Mouse (Mus musculus) large intestine, adult 2 months (tissue): ENCODE results near the gene Usp42. TPM values are rescaled to one million over a fixed set of nuclear protein-coding genes. Genes with fewer than 3 reads are reported as not detected.

ENCODE experiments used
- DNase-seq: peaks from one replicate; pipeline ENCODE4 v3.0.0-alpha.2; 2012; ENCODE audit warnings: low read depth, low spot score
- WGBS: fragments of 180-500 bp; shearing (Covaris S2); methylation state at CpG from one replicate; pipeline ENCODE4 v1.1.7; 2018; 5-methylcytosine and 5-hydroxymethylcytosine counted together
- polyA plus RNA-seq: library from polyadenylated mRNA; depleted of rRNA; stranded (reverse); fragments of >200 nt; gene quantifications from 2 replicates; pipeline ENCODE4 v1.2.3, GENCODE M21; 2012

Gene Usp42
- polyA plus RNA-seq, 1 experiment = 3.3 TPM

- no peak for DNase-seq
- WGBS = 49% methylated on average over 3 of the region's 3 CpGs
These were observed 35.8 kb downstream of the Usp42 start for GRCm38 (mm10) chr5:143696323-143696722.

- 89% methylated on average over 5 of the region's 5 CpGs for WGBS
- DNase-seq = no peak
These were observed 41.2 kb downstream of the Usp42 start for GRCm38 (mm10) chr5:143690926-143691325.

GRCm38 (mm10) chr5:143690392-143690791 lies 41.7 kb downstream of the Usp42 start:
- DNase-seq = no peak
- 89% methylated on average over 9 of the region's 9 CpGs for WGBS

- DNase-seq = no peak
- 97% methylated on average over 3 of the region's 3 CpGs for WGBS
These were observed 44.5 kb downstream of the Usp42 start for GRCm38 (mm10) chr5:143687589-143687988.

GRCm38 (mm10) chr5:143686456-143686855 lies 45.6 kb downstream of the Usp42 start:
- 80% methylated on average over 3 of the region's 3 CpGs for WGBS
- DNase-seq = no peak

- 48% methylated on average over 8 of the region's 8 CpGs for WGBS
- no peak for DNase-seq
These were observed 47.1 kb downstream of the Usp42 start for GRCm38 (mm10) chr5:143684911-143685390.

GRCm38 (mm10) chr5:143683696-143684095 lies 48.4 kb downstream of the Usp42 start:
- 74% methylated on average over 6 of the region's 6 CpGs for WGBS
- no peak for DNase-seq

GRCm38 (mm10) chr5:143679654-143680053 lies 52.4 kb downstream of the Usp42 start:
- 72% methylated on average over 6 of the region's 6 CpGs for WGBS
- no peak for DNase-seq

GRCm38 (mm10) chr5:143678634-143679271 lies 53.3 kb downstream of the Usp42 start:
- DNase-seq = peak; percentile 19
- WGBS = 21% methylated on average over 6 of the region's 6 CpGs

- 78% methylated on average over 4 of the region's 4 CpGs for WGBS
- no peak for DNase-seq
These were observed 54.7 kb downstream of the Usp42 start for GRCm38 (mm10) chr5:143677363-143677762.

- WGBS = 65% methylated on average over 5 of the region's 5 CpGs
- DNase-seq = no peak
These were observed 55.7 kb downstream of the Usp42 start for GRCm38 (mm10) chr5:143676218-143676985.

GRCm38 (mm10) chr5:143674576-143674975 lies 57.5 kb downstream of the Usp42 start:
- WGBS = 75% methylated on average over 5 of the region's 5 CpGs
- DNase-seq = no peak

- DNase-seq = no peak
- 72% methylated on average over 6 of the region's 6 CpGs for WGBS
These were observed 61.2 kb downstream of the Usp42 start for GRCm38 (mm10) chr5:143670740-143671415.

GRCm38 (mm10) chr5:143669839-143670238 lies 62.2 kb downstream of the Usp42 start:
- WGBS = 39% methylated on average over 2 of the region's 2 CpGs
- no peak for DNase-seq

GRCm38 (mm10) chr5:143669393-143669792 lies 62.7 kb downstream of the Usp42 start:
- DNase-seq = no peak
- WGBS = 47% methylated on average over 2 of the region's 2 CpGs

- 76% methylated on average over 2 of the region's 2 CpGs for WGBS
- DNase-seq = no peak
These were observed 63.2 kb downstream of the Usp42 start for GRCm38 (mm10) chr5:143668884-143669283.

GRCm38 (mm10) chr5:143666015-143666414 lies 66.1 kb downstream of the Usp42 start:
- no peak for DNase-seq
- WGBS = 95% methylated on average over 1 of the region's 1 CpGs

- 61% methylated on average over 2 of the region's 2 CpGs for WGBS
These were observed 66.5 kb downstream of the Usp42 start for GRCm38 (mm10) chr5:143665561-143665960.

GRCm38 (mm10) chr5:143663074-143663687 lies 68.9 kb downstream of the Usp42 start:
- WGBS = 70% methylated on average over 7 of the region's 7 CpGs
- no peak for DNase-seq

More at GRCm38 (mm10) chr5:143665561-143665960, 66.5 kb downstream of the Usp42 start:
- no peak for DNase-seq
